Mouse (Mus musculus): ENCODE results near the gene Arx.
A peak's percentile ranks its signal among the peaks of the same experiment; 100 is the strongest.

Arx gene

DNA sequence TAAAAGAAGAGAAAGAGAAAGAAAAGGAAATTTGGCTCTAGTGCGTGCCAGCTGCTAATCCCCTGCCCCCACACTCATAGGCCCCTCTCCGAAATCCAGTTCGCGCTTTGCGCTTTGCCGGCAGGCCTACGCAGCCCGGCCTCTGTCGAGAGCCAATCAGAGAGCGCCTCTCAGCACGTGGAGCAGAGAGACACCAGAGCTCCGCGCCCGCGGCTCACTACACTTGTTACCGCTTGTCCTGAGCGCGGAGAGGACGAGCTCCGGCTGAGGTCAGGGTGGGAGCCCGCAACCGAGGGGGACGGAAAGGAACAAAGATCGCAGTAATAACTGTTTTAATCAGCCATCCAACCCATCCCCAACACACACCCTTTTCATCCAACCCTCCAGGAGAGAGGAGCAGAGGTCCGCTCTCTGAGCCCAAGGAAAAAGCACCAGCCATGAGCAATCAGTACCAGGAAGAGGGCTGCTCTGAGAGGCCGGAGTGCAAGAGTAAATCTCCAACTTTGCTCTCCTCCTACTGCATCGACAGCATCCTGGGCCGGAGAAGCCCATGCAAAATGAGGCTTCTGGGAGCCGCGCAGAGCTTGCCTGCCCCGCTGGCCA lies at the start of gene Arx:
Gene Arx (plus strand): TSS at position 155 of the 603 bp plus-strand sequence.
- DNase-seq: peak; percentile 76

DNA sequence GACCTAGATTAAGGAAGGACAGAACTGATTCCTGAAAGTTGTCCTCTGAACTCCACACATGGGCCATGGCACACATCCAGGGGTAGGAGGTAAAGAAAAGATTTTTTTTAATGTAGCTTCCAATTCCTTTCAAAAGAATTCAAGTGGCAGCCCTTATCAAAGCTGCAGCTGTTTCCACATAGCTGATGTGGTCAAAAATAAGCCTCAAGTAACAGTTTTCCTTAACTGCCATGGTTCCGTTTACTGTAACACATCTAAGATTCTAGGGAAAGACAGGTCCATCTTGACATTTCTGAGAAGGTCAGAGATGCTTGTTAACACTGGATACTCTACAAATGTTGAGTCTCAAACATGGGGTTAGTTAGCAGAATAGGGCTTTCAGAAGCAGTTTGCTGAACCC lies 34.9 kb upstream of the Arx start:
- no peak for DNase-seq

DNA sequence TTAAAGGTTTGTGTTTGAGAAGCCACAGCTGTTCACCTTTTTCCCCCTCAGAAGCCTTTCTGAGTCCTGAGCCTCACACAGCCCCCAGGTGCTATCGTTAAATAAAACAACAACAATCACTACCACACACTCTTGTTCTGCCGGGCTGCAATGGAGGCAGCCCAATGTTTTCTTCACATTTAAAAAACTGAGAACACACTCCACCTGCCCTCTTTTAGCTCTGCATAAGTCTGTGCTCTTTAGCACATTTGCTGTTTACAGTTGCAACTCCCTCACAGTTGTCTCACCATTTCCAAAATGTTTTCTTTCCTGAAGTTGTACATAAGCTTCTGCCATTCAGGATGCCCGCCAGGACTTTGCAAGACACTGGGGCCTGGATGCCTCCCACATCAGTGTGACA lies 10.6 kb upstream of the Arx start:
- no peak for DNase-seq

DNA sequence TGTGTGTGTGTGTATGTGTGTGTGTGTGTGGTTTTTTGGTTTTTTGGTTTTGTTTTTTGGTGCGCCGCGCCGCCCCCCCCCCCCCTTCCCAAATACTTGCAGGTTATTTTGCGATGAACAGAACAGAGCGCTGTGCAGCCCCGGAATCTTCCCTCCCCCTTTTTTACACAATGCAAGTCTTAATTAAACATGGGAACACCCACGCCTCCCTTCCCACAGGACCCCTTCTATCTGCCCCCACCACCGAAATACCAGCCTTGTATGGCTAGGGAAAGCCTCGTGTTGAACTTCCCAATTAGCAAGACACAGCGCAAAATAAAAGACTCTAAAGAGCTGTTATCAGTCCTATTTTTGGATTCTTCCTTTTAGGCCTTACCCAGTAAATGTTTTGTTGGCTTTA lies 6.3 kb upstream of the Arx start:
- DNase-seq: no peak

DNA sequence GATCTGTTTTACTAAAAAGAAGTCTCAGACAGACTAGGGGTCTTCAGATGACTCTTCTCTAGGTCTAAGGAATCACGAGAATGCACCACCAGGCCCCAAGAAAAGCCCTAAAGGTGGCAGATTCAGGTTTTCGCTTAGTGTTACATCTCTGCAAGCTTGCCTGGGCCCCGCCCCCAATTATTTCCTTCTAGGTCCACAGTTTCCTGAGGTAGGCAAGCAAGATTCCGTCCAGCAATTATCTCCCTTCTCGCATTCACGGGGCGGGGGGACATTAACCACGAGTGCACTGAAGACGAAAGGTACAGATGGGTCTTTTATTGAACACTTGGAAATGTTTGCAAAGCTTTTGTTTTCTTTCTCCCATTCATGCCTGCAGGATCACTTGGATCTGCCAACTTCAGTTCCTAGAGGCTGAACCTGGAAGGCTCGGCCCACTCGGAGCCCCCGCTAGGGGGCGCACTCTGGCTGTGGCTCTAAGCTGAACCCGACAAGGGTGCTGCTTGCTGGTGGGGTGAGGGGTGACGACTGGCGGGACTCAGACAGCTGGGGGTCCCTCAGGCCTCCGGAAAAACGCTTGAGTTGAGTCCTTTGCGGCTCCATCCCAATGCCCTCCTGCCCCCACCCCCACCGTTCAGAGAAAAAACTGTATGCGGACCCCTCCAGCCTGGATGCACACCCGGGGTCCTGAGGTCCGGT lies 5.1 kb upstream of the Arx start:
- peak; percentile 74 for DNase-seq

DNA sequence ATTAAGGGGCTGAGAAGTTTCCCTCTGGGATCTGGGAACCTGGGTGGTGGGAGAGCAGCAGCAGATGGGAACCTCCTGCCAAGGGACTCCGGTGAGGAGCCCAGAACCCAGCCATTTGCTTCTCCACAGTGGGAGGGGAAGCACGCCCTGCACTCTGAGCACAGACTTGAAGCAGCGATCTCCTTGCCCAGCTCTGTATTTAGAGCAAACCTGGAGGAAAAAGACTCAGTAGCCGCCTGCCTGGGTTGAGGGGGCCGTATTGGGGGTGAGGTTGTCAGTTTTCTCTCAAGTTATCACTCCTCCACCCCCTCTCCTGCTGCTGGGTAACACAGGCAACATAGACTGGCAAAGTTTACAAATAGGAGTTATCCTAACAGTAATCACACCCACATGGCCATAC lies 4.5 kb upstream of the Arx start:
- DNase-seq: no peak

DNA sequence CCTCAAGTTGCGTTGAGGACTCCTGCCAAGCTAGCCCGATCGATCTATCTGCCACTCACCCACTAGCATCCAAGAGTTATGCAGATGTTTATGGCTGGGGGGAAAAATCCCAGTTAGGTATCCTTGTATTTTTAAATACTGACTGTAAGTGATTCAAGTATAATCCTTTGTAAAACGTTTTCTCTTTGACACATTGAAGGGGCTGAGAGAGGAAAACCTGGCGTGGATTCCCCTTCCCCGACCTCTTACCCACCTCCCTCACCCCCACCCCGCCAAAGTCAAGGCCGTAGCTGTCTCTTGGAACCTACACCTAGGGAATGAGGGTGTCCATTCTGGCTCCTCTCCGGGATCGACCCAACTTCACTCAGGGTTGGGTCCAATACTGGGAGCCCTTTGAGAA lies 1.2 kb upstream of the Arx start:
- DNase-seq: no peak

DNA sequence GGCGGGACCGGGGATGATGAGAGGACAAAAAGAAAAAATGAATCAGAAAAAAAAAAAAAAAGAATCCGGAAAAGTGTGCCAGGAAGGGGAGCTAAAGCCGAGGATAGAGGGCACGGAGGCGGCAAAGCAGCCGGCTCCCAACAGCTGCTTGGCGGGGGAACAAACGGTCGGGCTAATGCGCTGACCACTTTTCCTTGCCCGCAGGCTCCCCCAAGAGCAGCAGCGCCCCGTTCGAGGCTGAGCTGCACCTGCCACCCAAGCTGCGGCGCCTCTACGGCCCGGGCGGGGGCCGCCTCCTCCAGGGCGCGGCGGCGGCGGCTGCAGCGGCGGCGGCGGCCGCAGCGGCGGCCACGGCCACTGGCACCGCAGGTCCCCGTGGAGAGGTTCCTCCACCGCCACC lies 2.1 kb downstream of the Arx start:
- DNase-seq: no peak

DNA sequence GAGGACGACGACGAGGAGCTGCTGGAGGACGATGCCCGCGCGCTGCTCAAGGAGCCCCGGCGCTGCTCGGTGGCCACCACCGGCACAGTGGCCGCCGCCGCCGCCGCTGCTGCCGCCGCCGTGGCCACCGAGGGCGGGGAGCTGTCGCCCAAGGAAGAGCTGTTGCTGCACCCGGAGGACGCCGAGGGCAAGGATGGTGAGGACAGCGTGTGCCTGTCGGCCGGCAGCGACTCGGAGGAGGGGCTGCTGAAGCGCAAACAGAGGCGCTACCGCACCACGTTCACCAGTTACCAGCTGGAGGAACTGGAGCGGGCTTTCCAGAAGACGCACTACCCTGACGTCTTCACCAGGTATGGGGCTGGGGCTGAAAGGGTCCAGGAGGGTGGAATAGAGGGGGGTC lies 2.8 kb downstream of the Arx start:
- DNase-seq: no peak

DNA sequence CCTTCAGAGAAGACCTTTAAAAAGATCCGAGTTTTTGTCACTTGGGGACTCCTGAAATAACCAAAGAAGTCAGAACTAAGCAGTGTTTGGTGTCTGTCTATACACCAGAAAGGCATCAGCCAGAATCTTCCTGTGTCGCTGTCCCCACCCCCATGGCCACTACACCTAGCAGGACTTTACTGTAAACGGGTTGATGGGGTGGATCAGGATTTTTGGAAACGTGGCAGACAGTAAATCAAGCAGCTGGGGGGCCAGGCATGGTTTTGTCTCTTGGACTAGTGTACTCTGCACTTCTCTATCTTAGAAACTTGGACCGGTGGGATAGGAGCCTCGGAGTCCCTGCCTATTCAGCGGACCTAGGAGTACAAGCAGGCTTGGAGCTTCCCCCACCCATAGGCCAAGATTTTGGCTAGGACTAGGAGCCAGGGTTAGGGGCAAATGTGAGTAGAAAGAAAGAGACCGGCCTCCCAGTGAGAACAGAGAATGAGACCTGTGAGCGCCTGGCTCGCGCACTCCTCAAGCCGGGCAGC lies 3.7 kb downstream of the Arx start:
- DNase-seq: no peak

DNA sequence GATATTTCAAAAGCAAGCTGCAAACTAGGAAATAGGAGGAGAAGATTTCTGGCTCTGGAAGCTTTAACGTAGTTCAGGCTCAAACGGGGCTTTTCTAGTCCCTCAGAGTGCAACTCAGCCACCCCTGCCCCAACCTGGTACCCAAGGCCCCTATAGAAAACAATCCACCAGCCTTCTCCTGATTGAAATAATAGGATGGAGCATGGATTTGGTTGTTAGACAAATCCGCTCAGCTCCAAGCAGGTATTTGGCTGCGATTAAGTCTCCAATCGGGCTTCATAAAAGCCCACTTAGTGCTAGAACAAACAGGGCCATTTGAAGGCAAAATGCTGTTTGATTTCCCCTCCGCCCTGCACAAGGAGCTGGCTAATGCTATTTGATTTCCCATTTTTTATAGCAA lies 5.8 kb downstream of the Arx start:
- DNase-seq: no peak

DNA sequence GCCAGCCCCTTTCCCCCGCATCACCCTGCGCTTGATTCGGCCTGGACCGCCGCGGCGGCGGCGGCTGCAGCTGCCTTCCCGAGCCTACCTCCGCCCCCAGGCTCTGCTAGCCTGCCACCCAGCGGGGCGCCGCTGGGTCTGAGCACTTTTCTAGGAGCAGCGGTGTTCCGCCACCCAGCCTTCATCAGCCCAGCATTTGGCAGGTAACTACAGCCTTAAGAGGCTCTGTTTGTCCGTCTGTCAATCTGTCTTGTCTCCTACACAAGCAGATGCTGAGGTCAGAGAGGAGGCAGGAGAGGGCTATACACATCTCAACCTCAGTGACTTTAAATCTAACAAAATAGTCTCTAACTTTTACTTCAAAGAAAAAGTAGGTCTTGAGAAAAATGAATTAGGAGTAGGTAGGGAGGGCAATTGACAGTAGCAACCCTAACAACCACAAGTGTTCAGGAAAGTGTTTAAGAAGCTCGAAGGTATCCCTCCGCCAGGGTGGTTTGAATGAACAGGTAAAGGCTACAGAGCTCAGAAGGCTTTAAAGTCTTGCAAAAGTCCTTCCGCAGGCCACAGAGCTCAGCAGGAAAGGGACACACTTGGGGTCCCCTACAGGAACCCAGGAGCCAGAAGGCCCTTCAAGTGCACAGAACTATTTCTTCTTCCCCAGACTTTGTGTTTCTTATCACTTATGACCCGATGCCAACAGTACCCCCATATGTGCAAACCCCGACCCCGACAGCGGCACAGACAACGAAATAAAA lies 8.7 kb downstream of the Arx start:
- no peak for DNase-seq

DNA sequence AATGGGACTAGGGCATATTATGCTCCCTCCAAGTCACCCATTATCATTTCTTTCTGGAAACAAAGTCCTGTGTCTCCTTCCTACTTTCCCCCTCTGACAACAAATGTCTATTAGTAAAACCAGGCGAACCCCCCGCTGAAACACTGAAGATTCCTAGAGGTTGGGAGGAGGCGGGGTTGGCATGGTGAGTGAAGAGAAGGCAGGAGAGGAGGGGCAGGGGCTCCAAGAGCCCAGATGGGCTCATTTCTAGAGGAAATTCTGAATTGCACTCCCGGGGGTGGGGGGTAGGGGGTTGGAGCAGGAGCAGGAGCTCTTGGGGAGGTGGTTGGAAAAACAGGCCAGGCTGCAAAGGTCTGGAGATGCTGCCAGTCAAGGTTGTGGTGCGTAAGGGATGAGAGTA lies 9.6 kb downstream of the Arx start:
- DNase-seq: no peak

DNA sequence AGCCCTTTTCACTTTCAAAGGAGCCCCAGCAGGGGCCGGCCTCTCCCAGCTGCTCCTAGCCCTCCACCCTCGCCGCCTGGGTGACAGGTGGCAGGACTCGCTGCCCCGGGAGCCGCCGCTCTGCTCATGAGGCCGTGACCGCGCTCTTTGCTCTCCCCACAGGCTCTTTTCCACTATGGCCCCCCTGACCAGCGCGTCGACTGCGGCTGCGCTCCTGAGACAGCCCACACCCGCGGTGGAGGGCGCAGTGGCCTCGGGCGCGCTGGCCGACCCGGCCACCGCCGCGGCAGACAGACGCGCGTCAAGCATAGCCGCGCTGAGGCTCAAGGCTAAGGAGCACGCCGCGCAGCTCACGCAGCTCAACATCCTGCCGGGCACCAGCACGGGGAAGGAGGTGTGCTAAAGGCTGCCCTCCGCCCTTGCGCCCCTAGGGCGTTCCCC lies 10.8 kb downstream of the Arx start:
- no peak for DNase-seq

DNA sequence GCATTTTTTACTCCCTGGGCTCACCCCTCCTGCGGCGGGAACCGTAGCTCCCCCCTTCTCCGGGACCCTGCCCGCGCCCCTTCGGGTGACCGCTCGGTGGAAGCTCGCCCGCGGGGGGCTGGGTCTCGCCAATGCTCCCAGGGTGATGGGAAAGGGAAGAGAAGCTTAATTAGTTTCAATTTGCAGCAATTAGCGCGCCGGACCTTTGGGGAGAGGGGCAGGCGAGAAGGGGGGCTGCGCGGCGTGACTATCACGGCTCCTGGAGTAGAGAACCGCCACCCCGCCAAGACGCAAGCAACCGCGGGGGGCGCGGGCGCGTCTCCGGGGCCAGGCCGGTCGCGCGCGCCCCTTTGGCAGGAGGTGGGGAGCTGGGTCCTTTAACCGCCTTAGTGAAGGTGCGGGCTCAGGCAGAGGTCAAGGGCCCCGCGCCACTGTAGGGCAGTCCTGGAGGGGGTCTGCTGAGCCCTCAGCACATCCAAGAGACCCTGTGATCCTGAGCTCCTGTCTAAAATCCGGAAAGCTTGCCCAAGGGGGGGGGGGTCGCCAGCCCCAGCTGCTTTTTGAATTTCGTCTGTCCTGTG lies 12.9 kb downstream of the Arx start:
- DNase-seq: no peak

DNA sequence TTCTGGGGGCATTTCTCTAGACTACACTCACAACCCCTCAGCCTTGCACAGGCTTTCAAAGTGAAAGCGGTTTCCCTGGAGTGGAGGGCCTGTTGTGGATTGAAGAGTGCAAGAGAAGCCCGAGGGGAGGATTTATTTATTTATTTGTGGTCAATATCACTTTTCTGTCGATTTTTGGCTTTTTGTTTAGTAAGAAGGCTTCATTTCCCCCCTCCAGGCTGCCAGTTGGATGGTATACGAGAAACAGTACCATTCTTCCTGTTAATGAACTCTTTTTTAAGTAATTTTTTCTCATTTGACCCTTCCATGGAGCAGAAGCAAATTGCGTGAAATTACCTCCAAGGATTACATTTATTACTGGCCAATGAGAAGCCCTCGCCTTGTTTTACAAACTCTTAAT lies 13.5 kb downstream of the Arx start:
- no peak for DNase-seq

DNA sequence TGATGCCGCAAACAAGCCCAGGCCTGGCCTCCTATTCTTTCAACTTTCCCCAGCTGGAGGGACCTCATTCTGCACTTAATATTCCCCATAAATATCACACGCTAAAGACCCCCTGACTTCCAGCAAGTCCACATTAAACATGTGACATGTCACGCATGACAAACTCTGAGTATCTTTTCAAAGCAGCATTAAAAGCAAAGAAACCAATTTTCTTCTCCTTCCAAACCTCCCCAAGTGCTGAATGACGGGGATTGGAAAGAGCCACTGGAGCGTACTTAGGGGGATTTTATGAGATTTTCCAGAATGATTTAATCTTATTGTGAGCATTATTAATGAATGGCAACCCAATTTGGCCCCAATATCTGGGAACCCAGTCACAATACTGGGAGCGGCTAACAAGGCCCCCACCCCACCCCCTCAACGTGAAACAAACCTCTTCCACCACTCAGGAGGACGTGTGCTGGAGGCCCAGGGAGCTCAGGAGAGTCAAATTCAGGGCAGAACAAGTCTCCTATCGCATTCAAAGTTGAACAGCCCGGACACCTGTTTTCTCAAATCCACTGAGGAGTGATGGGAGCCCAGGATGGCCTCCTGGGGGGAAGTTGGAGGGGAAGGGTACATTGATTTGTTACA lies 14.1 kb downstream of the Arx start:
- DNase-seq: no peak

DNA sequence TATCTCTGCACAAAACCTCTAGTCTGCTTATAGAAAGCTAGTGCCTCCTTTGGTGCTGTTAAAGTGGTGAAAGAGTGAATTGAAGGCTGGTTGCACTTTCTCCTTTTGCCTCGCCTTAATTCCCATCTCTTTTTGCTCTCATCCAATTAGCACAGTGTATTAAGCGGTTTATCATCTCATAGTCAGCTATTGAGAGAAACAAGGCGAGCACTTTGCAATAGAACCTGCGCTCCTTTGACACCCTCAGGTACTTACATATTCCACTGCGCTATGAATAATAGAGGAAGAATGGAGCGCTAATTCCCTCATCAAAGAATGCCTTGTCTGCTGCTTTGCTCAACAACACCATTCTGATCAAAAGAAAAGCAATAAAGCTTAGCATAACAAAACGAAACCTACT lies 15.6 kb downstream of the Arx start:
- DNase-seq: no peak

DNA sequence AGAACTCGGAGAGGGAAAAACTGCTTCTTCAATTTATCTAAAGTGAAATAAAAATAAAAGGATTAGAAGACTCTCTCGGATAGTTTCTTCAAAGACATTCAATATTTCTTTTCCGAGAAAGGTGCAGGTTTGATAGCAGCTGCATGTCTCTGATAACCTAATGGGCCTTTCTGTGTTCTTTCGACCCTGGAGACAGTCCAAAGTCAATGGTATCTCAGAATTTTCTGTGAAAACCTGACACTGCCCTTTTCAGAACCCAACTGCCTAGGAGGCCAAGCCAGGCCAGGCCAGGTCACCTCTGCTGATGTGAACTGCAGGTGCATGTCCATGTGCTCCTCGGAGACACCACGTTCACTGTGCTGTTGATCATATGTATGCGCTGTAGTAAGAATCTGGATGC lies 19.5 kb downstream of the Arx start:
- no peak for DNase-seq

DNA sequence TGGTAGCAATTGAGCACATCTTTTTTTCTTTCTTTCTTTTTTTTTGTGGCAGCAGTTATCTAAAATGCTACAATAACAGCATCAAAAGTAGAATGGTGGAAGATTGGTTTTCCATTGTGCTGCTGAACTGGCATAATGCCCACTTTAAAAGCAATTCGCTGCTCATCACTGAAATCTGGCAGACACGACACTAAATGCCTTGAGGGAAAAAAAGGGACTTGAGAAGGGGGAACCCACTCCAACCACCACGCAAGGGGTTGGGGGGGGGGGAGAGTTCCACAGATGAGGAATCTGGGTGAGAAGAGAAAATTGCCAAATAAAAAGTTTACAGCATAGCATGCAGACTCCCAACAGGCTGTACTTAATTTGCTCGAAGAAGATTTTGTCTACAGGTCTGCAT lies 31.3 kb downstream of the Arx start:
- DNase-seq: no peak

DNA sequence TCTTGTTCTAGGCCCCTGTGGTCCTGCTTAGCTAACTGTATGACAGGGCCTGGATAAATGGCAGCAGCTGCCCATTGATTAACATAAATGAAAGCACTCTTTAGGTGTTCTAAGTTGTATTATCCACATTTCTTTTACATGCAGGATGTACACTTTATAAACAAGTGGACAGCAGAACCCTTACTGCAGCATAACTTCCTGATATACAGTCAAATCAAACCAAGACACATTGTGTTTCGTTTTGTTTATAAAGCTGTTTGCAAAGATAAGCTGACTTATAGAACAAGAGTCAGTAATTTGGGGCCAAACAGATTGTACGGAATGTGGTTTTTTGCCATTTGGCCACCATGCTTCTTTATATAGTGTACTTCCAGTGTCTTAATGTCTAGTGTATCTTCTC lies 33.7 kb downstream of the Arx start:
- DNase-seq: no peak

DNA sequence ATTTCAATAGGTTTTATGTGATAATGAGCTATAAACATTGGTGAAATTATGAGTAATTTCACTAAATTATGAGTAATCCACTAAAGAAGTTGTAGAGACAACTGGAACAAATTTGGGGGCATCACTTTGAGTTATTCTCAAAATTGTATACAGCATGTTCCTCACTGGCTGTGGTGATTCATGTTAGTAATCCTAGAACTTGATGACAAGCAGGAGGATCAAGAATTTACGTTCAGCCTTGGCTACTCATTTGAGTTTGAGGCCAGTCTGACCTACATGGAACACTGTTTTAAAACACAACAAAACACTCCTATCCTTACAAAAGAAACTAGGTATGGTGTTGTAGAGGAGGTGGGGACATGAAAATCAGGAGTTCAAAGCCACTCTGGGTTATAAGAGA lies 35.1 kb downstream of the Arx start:
- no peak for DNase-seq
